Mouse (Mus musculus): ENCODE data around the gene Itga4.
A peak's percentile ranks its signal among the peaks of the same experiment; 100 is the strongest.

Itga4 gene

GRCm38 (mm10) chr2:79266480-79266879 is 11.3 kb downstream of the Itga4 start:
- DNase-seq (ENCODE audit: low spot score) = no peak

- no peak for DNase-seq (ENCODE audit: low spot score)
Observed at GRCm38 (mm10) chr2:79267181-79267580, 12.0 kb downstream of the Itga4 start.

GRCm38 (mm10) chr2:79268863-79269262 is 13.6 kb downstream of the Itga4 start:
- DNase-seq (ENCODE audit: low spot score) = no peak

GRCm38 (mm10) chr2:79270034-79270535 is 14.9 kb downstream of the Itga4 start:
- no peak for DNase-seq (ENCODE audit: low spot score)

GRCm38 (mm10) chr2:79271838-79272237 is 16.6 kb downstream of the Itga4 start:
- no peak for DNase-seq (ENCODE audit: low spot score)

- DNase-seq (ENCODE audit: low spot score) = no peak
Observed at GRCm38 (mm10) chr2:79278581-79278980, 23.4 kb downstream of the Itga4 start.

- no peak for DNase-seq (ENCODE audit: low spot score)
Observed at GRCm38 (mm10) chr2:79284206-79284605, 29.0 kb downstream of the Itga4 start.

- DNase-seq (ENCODE audit: low spot score) = no peak
Observed at GRCm38 (mm10) chr2:79290149-79290548, 34.9 kb downstream of the Itga4 start.

- no peak for DNase-seq (ENCODE audit: low spot score)
Observed at GRCm38 (mm10) chr2:79291922-79292321, 36.7 kb downstream of the Itga4 start.

GRCm38 (mm10) chr2:79292431-79292830 is 37.2 kb downstream of the Itga4 start:
- peak; percentile 55 for DNase-seq (ENCODE audit: low spot score)

GRCm38 (mm10) chr2:79302398-79302797 is 47.2 kb downstream of the Itga4 start:
- no peak for DNase-seq (ENCODE audit: low spot score)

- DNase-seq (ENCODE audit: low spot score) = no peak
Observed at GRCm38 (mm10) chr2:79307549-79307948, 52.3 kb downstream of the Itga4 start.

GRCm38 (mm10) chr2:79309454-79310118 is 54.4 kb downstream of the Itga4 start:
- peak; percentile 23 for DNase-seq (ENCODE audit: low spot score)

GRCm38 (mm10) chr2:79312499-79312898 is 57.3 kb downstream of the Itga4 start:
- no peak for DNase-seq (ENCODE audit: low spot score)

GRCm38 (mm10) chr2:79315108-79315507 is 59.9 kb downstream of the Itga4 start:
- DNase-seq (ENCODE audit: low spot score) = no peak

- no peak for DNase-seq (ENCODE audit: low spot score)
Observed at GRCm38 (mm10) chr2:79316182-79316880, 61.1 kb downstream of the Itga4 start.

- DNase-seq (ENCODE audit: low spot score) = no peak
Observed at GRCm38 (mm10) chr2:79328079-79328478, 72.9 kb downstream of the Itga4 start.

GRCm38 (mm10) chr2:79334661-79335060 is 79.4 kb downstream of the Itga4 start:
- DNase-seq (ENCODE audit: low spot score) = no peak

GRCm38 (mm10) chr2:79336141-79336540 is 80.9 kb downstream of the Itga4 start:
- DNase-seq (ENCODE audit: low spot score) = no peak

GRCm38 (mm10) chr2:79339003-79339402 is 83.8 kb downstream of the Itga4 start:
- no peak for DNase-seq (ENCODE audit: low spot score)

GRCm38 (mm10) chr2:79343115-79343514 is 87.9 kb downstream of the Itga4 start:
- no peak for DNase-seq (ENCODE audit: low spot score)

- no peak for DNase-seq (ENCODE audit: low spot score)
Observed at GRCm38 (mm10) chr2:79351179-79352099, 96.2 kb downstream of the Itga4 start.

All from layer of hippocampus, adult 11-12 months (tissue).